Mouse (Mus musculus): ENCODE results near the gene Egf. TPM values are rescaled to one million over a fixed set of nuclear protein-coding genes. Genes with fewer than 3 reads are reported as not detected.
"Not testable (repeated sequence)": the region's sequence is repeated elsewhere in the genome, so short reads cannot be mapped to it uniquely, and the experiment has no call there.

The Egf gene
- polyA plus RNA-seq, 1 experiment = 1.2 TPM

GRCm38 (mm10) chr3:129782746-129783145 lies 27.6 kb upstream of the Egf start:
- Histone ChIP-seq H3K4me1 (ENCODE audit: control insufficient read depth, insufficient read depth, low read length) (no peaks in the 10 kb centered on the region), H3K9me3 (replicated peaks; ENCODE audit: control insufficient read depth, insufficient read depth, low read length, poor library complexity, severe bottlenecking) (no peaks in the 10 kb centered on the region), H3K27me3 (ENCODE audit: control insufficient read depth, insufficient read depth, low read length, poor library complexity, severe bottlenecking) (no peaks in the 10 kb centered on the region), H3K36me3 (ENCODE audit: control insufficient read depth, insufficient read depth, low read length, poor library complexity, severe bottlenecking) (no peaks in the 10 kb centered on the region), H3K4me3 (ENCODE audit: low read depth, low read length) (no peak overlapping the region), H3K9ac (ENCODE audit: low read depth, poor library complexity, severe bottlenecking) (no peak overlapping the region), H3K27ac (ENCODE audit: insufficient read depth, low read length) (no peak overlapping the region)
- TF ChIP-seq CTCF (IDR thresholded peaks at IDR 0.05; ENCODE audit: low read depth, low read length) = peak; percentile 52
- no peak for TF ChIP-seq POLR2A (IDR thresholded peaks at IDR 0.05; ENCODE audit: insufficient read depth, low read length)
- TF ChIP-seq EP300 (IDR thresholded peaks at IDR 0.05; ENCODE audit: insufficient read depth, low read depth, low read length) = no peak

- no peak for TF ChIP-seq POLR2A (IDR thresholded peaks at IDR 0.05; ENCODE audit: insufficient read depth, low read length)
- no peak overlapping the region for H3K9ac ChIP-seq (ENCODE audit: low read depth, poor library complexity, severe bottlenecking)
- no peaks in the 10 kb centered on the region for H3K36me3 ChIP-seq (ENCODE audit: control insufficient read depth, insufficient read depth, low read length, poor library complexity, severe bottlenecking)
- H3K4me3 ChIP-seq (ENCODE audit: low read depth, low read length) = no peak overlapping the region
- no peaks in the 10 kb centered on the region for H3K4me1 ChIP-seq (ENCODE audit: control insufficient read depth, insufficient read depth, low read length)
- no peak overlapping the region for H3K27ac ChIP-seq (ENCODE audit: insufficient read depth, low read length)
- H3K27me3 ChIP-seq (ENCODE audit: control insufficient read depth, insufficient read depth, low read length, poor library complexity, severe bottlenecking) = no peaks in the 10 kb centered on the region
- no peaks in the 10 kb centered on the region for H3K9me3 ChIP-seq (replicated peaks; ENCODE audit: control insufficient read depth, insufficient read depth, low read length, poor library complexity, severe bottlenecking)
These were observed 26.3 kb upstream of the Egf start for GRCm38 (mm10) chr3:129781435-129781834.

GRCm38 (mm10) chr3:129771210-129771609 lies 16.1 kb upstream of the Egf start:
- Histone ChIP-seq H3K9ac (ENCODE audit: low read depth, poor library complexity, severe bottlenecking) (no peak overlapping the region), H3K27ac (ENCODE audit: insufficient read depth, low read length) (no peak overlapping the region), H3K4me1 (ENCODE audit: control insufficient read depth, insufficient read depth, low read length) (no peaks in the 10 kb centered on the region), H3K27me3 (ENCODE audit: control insufficient read depth, insufficient read depth, low read length, poor library complexity, severe bottlenecking) (no peaks in the 10 kb centered on the region), H3K9me3 (replicated peaks; ENCODE audit: control insufficient read depth, insufficient read depth, low read length, poor library complexity, severe bottlenecking) (no peaks in the 10 kb centered on the region), H3K36me3 (ENCODE audit: control insufficient read depth, insufficient read depth, low read length, poor library complexity, severe bottlenecking) (no peaks in the 10 kb centered on the region), H3K4me3 (ENCODE audit: low read depth, low read length) (no peak overlapping the region)
- TF ChIP-seq POLR2A (IDR thresholded peaks at IDR 0.05; ENCODE audit: insufficient read depth, low read length) (no peak), CTCF (IDR thresholded peaks at IDR 0.05; ENCODE audit: low read depth, low read length) (no peak), EP300 (IDR thresholded peaks at IDR 0.05; ENCODE audit: insufficient read depth, low read depth, low read length) (no peak)

GRCm38 (mm10) chr3:129766971-129767794 lies 12.1 kb upstream of the Egf start:
- H3K9me3 ChIP-seq (replicated peaks; ENCODE audit: control insufficient read depth, insufficient read depth, low read length, poor library complexity, severe bottlenecking) = peaks cover 6% of the 10 kb centered on the region; the same call in 1 of the 2 replicates
- H3K4me3 ChIP-seq (ENCODE audit: low read depth, low read length) = no peak overlapping the region
- no peaks in the 10 kb centered on the region for H3K4me1 ChIP-seq (ENCODE audit: control insufficient read depth, insufficient read depth, low read length)
- H3K27me3 ChIP-seq (ENCODE audit: control insufficient read depth, insufficient read depth, low read length, poor library complexity, severe bottlenecking) = no peaks in the 10 kb centered on the region
- no peak overlapping the region for H3K9ac ChIP-seq (ENCODE audit: low read depth, poor library complexity, severe bottlenecking)
- TF ChIP-seq EP300 (IDR thresholded peaks at IDR 0.05; ENCODE audit: insufficient read depth, low read depth, low read length) (no peak), POLR2A (IDR thresholded peaks at IDR 0.05; ENCODE audit: insufficient read depth, low read length) (no peak), CTCF (IDR thresholded peaks at IDR 0.05; ENCODE audit: low read depth, low read length) (no peak)
- no peaks in the 10 kb centered on the region for H3K36me3 ChIP-seq (ENCODE audit: control insufficient read depth, insufficient read depth, low read length, poor library complexity, severe bottlenecking)
- H3K27ac ChIP-seq (ENCODE audit: insufficient read depth, low read length) = no peak overlapping the region

GRCm38 (mm10) chr3:129766106-129766505 lies 11.0 kb upstream of the Egf start:
- H3K4me3 ChIP-seq (ENCODE audit: low read depth, low read length) = no peak overlapping the region
- TF ChIP-seq CTCF (IDR thresholded peaks at IDR 0.05; ENCODE audit: low read depth, low read length) = no peak
- TF ChIP-seq EP300 (IDR thresholded peaks at IDR 0.05; ENCODE audit: insufficient read depth, low read depth, low read length) = no peak
- TF ChIP-seq POLR2A (IDR thresholded peaks at IDR 0.05; ENCODE audit: insufficient read depth, low read length) = no peak
- H3K9me3 ChIP-seq (replicated peaks; ENCODE audit: control insufficient read depth, insufficient read depth, low read length, poor library complexity, severe bottlenecking) = peaks cover 10% of the 10 kb centered on the region
- no peaks in the 10 kb centered on the region for H3K4me1 ChIP-seq (ENCODE audit: control insufficient read depth, insufficient read depth, low read length)
- H3K9ac ChIP-seq (ENCODE audit: low read depth, poor library complexity, severe bottlenecking) = no peak overlapping the region
- H3K27me3 ChIP-seq (ENCODE audit: control insufficient read depth, insufficient read depth, low read length, poor library complexity, severe bottlenecking) = no peaks in the 10 kb centered on the region
- H3K36me3 ChIP-seq (ENCODE audit: control insufficient read depth, insufficient read depth, low read length, poor library complexity, severe bottlenecking) = no peaks in the 10 kb centered on the region
- H3K27ac ChIP-seq (ENCODE audit: insufficient read depth, low read length) = no peak overlapping the region

GRCm38 (mm10) chr3:129757599-129757998 lies 2.5 kb upstream of the Egf start:
- peak overlapping the region; percentile 25; the same call in 1 of the 2 replicates for H3K27ac ChIP-seq (ENCODE audit: insufficient read depth, low read length)

More at GRCm38 (mm10) chr3:129757599-129757998, 2.5 kb upstream of the Egf start:
- not testable (repeated sequence) for H3K4me1 ChIP-seq (ENCODE audit: control insufficient read depth, insufficient read depth, low read length); H3K27me3 ChIP-seq (ENCODE audit: control insufficient read depth, insufficient read depth, low read length, poor library complexity, severe bottlenecking); H3K9ac ChIP-seq (ENCODE audit: low read depth, poor library complexity, severe bottlenecking); H3K4me3 ChIP-seq (ENCODE audit: low read depth, low read length); H3K36me3 ChIP-seq (ENCODE audit: control insufficient read depth, insufficient read depth, low read length, poor library complexity, severe bottlenecking)
- peaks cover 12% of the 10 kb centered on the region for H3K9me3 ChIP-seq (replicated peaks; ENCODE audit: control insufficient read depth, insufficient read depth, low read length, poor library complexity, severe bottlenecking)
